Mouse (Mus musculus) heart, embryonic 16.5 days (tissue): ENCODE data around the gene Pram1. TPM values are rescaled to one million over a fixed set of nuclear protein-coding genes. Genes with fewer than 3 reads are reported as not detected.
"Not testable (repeated sequence)": the region's sequence is repeated elsewhere in the genome, so short reads cannot be mapped to it uniquely, and the experiment has no call there.

Experiments
- ATAC-seq: fragments of 200-750 bp; cut with Nextera tagmentation; replicated peaks from 2 replicates; pipeline ENCODE4 v1.8.0; 2017; ENCODE audit warnings: moderate number of reproducible peaks; ENCODE audit not compliant: insufficient read depth, low FRiP score; ENCODE audit errors: extremely low read depth
- H3K27ac ChIP-seq: fragments of 300-500 bp; sonication (generic); 2 replicates; pipeline ENCODE4 v1.5.1; 2014; ENCODE audit warnings: mild to moderate bottlenecking, low read length, control low read depth, moderate library complexity
- H3K27me3 ChIP-seq: fragments of 300-500 bp; sonication (generic); 2 replicates; pipeline ENCODE4 v1.6.1; 2014; ENCODE audit warnings: low read length, mixed read lengths; ENCODE audit not compliant: control insufficient read depth, insufficient read depth
- H3K36me3 ChIP-seq: fragments of 300-500 bp; sonication (generic); 2 replicates; pipeline ENCODE4 v1.6.1; 2014; ENCODE audit not compliant: control insufficient read depth, insufficient read depth
- H3K4me1 ChIP-seq: fragments of 300-500 bp; sonication (generic); 2 replicates; pipeline ENCODE4 v1.6.1; 2014; ENCODE audit warnings: low read length, mixed read lengths; ENCODE audit not compliant: control insufficient read depth, insufficient read depth
- H3K4me2 ChIP-seq: fragments of 300-500 bp; sonication (generic); 2 replicates; pipeline ENCODE4 v1.6.1; 2014; ENCODE audit warnings: low read depth, mild to moderate bottlenecking, control low read depth, low read length
- H3K4me3 ChIP-seq: fragments of 300-500 bp; sonication (generic); 2 replicates; pipeline ENCODE4 v1.5.1; 2014; ENCODE audit warnings: mild to moderate bottlenecking, control low read depth, low read length
- H3K9ac ChIP-seq: fragments of 300-500 bp; sonication (generic); 2 replicates; pipeline ENCODE4 v1.6.1; 2014; ENCODE audit warnings: low read length, control low read depth
- H3K9me3 ChIP-seq: fragments of 300-500 bp; sonication (generic); replicated peaks from 2 replicates; pipeline ENCODE4 v1.6.1; 2016; ENCODE audit warnings: low read length; ENCODE audit not compliant: control insufficient read depth
- WGBS: fragments of 180-500 bp; shearing (Covaris S2); extraction: QIAGEN DNeasy Blood & Tissue Kit; methylation state at CpG from one replicate; pipeline ENCODE4 v1.1.7; 2014; 5-methylcytosine and 5-hydroxymethylcytosine counted together
- polyA plus RNA-seq: library from polyadenylated mRNA; unstranded; fragments of >200 nt; fragmentation: Nextera tagmentation; extraction: Ambion mirVana; gene quantifications from 2 replicates; pipeline ENCODE4 v1.2.1, GENCODE M21; 2015

Pram1 gene
- 0.41 and 0.49 TPM in 2 replicates for polyA plus RNA-seq

DNA sequence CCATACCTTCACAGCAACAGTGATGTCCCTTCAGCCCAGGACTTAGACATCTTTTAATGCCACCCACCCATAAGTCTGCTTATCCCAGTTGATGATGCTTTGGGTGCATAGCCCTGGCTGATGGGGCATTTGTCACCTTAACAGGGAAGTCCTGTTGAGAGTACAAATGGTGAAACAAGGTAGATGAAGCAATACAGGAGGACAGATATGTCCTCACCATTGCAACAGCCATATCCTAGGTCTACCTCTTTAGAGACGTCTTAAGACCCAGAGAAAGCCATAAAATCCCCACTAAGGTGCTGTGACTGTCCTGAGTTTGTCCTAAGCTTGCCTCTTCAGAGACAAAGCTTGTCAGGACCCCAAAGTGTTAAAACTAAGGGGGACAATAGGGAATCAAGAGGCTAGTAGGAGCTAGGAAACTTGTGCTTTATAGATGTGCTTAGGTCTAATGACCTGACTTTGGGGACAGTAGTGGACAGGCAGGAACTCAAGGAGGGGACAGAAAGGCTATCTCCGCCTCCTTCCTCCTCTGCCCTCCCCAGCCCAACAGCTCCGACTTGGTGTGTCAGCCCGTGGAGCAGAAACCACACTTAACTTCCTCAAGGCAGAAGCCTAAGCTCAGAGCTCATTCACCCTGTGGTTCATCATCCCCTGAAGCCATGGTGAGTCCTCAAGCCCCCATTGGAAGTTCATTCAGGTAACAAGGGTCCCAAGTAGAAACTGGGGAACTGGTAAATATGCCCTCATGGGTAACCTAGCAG, at the start of gene Pram1:
Pram1 (plus strand) TSS at position 541 of the 761 bp plus-strand sequence.
- Histone ChIP-seq H3K4me3 (no peak within 1 kb of the TSS), H3K9me3 (no peaks in the 10 kb centered on the region), H3K27ac (no peak within 1 kb of the TSS), H3K9ac (no peak within 1 kb of the TSS), H3K4me1 (peaks cover 2% of the 10 kb centered on the region; the same call in 1 of the 2 replicates), H3K27me3 (no peaks in the 10 kb centered on the region), H3K4me2 (no peak within 1 kb of the TSS), H3K36me3 (peaks cover 2% of the 10 kb centered on the region; the same call in 1 of the 2 replicates)
- no peak for ATAC-seq
- 78% methylated on average over 4 of the region's 4 CpGs for WGBS

GRCm38 (mm10) chr17:33597271-33597670, 40.6 kb upstream of the Pram1 start:
- Histone ChIP-seq H3K4me2 (no peak overlapping the region), H3K9ac (no peak overlapping the region)
- ATAC-seq = no peak

GRCm38 (mm10) chr17:33598506-33598905, 39.4 kb upstream of the Pram1 start:
- no peak overlapping the region for H3K4me2 ChIP-seq
- no peak overlapping the region for H3K4me3 ChIP-seq
- H3K4me1 ChIP-seq = no peaks in the 10 kb centered on the region
- peaks cover 7% of the 10 kb centered on the region for H3K9me3 ChIP-seq
- H3K27me3 ChIP-seq = no peaks in the 10 kb centered on the region
- no peak for ATAC-seq
- H3K36me3 ChIP-seq = no peaks in the 10 kb centered on the region
- 89% methylated on average over 5 of the region's 5 CpGs for WGBS
- H3K9ac ChIP-seq = no peak overlapping the region
- H3K27ac ChIP-seq = no peak overlapping the region

More at GRCm38 (mm10) chr17:33597271-33597670, 40.6 kb upstream of the Pram1 start:
- H3K27ac ChIP-seq = no peak overlapping the region
- H3K9me3 ChIP-seq = peaks cover 7% of the 10 kb centered on the region
- H3K4me3 ChIP-seq = no peak overlapping the region
- no peaks in the 10 kb centered on the region for H3K27me3 ChIP-seq
- no peaks in the 10 kb centered on the region for H3K4me1 ChIP-seq
- H3K36me3 ChIP-seq = no peaks in the 10 kb centered on the region

GRCm38 (mm10) chr17:33599836-33600475, 37.9 kb upstream of the Pram1 start:
- H3K9ac ChIP-seq = no peak overlapping the region
- no peak overlapping the region for H3K4me3 ChIP-seq
- no peaks in the 10 kb centered on the region for H3K36me3 ChIP-seq
- no peaks in the 10 kb centered on the region for H3K27me3 ChIP-seq
- no peak for ATAC-seq
- H3K27ac ChIP-seq = no peak overlapping the region
- no peak overlapping the region for H3K4me2 ChIP-seq
- H3K4me1 ChIP-seq = no peaks in the 10 kb centered on the region
- WGBS = 83% methylated on average over 8 of the region's 8 CpGs
- peaks cover 7% of the 10 kb centered on the region for H3K9me3 ChIP-seq

GRCm38 (mm10) chr17:33600831-33601230, 37.0 kb upstream of the Pram1 start:
- Histone ChIP-seq H3K4me3 (no peak overlapping the region), H3K9ac (no peak overlapping the region), H3K4me1 (no peaks in the 10 kb centered on the region), H3K4me2 (no peak overlapping the region), H3K27ac (no peak overlapping the region), H3K27me3 (no peaks in the 10 kb centered on the region), H3K36me3 (no peaks in the 10 kb centered on the region), H3K9me3 (peaks cover 7% of the 10 kb centered on the region)
- ATAC-seq = no peak
- WGBS = 76% methylated on average over 3 of the region's 3 CpGs

DNA sequence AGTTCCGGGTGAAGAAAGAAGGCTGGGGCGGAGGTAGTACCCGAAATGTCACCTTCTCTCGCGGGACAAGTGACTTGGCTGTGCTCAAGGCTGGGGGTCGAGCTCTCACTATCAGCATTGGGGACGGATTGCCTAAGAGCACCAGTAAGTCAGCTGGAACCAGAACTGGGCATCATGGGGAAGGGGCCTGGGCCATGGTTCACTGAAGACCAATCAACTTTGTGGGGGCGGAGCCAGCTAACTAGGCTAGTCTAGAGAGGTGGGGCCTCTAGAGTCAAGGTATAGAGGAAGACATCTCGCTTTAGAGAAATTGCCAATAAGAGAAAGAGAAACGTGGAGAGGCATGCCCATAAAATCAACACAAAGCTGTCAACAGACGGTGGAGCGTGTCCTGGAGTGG, 35.9 kb upstream of the Pram1 start:
- no peaks in the 10 kb centered on the region for H3K4me1 ChIP-seq
- no peak overlapping the region for H3K9ac ChIP-seq
- peaks cover 7% of the 10 kb centered on the region for H3K9me3 ChIP-seq
- no peak overlapping the region for H3K4me2 ChIP-seq
- no peak overlapping the region for H3K27ac ChIP-seq
- no peaks in the 10 kb centered on the region for H3K36me3 ChIP-seq
- no peaks in the 10 kb centered on the region for H3K27me3 ChIP-seq
- no peak for ATAC-seq
- H3K4me3 ChIP-seq = no peak overlapping the region
- WGBS = 80% methylated on average over 12 of the region's 12 CpGs

DNA sequence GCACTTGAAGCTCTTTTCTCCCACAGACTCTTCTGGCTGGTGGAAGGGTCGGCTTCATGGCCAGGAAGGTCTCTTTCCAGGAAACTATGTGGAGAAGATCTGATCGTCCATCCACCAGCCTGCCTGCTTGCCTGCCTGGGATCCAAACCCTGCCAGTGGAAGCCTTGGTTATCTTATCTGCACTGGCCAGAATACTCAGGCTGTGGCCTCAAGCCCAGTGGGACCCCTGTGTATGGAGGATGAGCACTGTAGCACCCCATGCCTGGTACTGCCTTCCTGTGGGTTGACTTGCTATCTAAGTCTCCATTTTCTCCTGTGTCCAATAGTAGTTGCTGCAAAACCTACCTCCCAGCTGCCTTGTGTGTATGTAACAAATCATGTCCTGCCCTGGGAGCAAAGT, 30.6 kb upstream of the Pram1 start:
- no peaks in the 10 kb centered on the region for H3K27me3 ChIP-seq
- no peak overlapping the region for H3K4me3 ChIP-seq
- H3K36me3 ChIP-seq = no peaks in the 10 kb centered on the region
- H3K4me2 ChIP-seq = no peak overlapping the region
- no peak for ATAC-seq
- no peak overlapping the region for H3K27ac ChIP-seq
- H3K9ac ChIP-seq = no peak overlapping the region
- 56% methylated on average over 2 of the region's 2 CpGs for WGBS
- no peaks in the 10 kb centered on the region for H3K9me3 ChIP-seq
- H3K4me1 ChIP-seq = no peaks in the 10 kb centered on the region

DNA sequence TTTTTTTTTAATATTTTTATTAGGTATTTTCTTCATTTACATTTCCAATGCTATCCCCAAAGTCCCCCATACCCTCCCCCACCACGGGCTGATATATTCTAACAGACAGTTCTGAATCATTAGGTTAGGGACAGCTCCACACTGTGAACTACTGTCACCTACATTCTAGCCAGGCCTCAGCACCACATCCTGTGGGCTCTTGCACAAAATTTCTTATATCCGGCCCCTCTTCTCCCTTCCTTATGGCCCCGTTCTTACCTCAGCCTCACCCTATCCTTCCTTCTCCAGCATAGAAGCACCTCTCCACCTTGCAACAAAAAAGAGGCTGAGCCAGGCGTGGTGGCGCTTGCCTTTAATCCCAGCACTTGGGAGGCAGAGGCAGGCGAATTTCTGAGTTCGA, 27.3 kb upstream of the Pram1 start:
- H3K9me3 ChIP-seq = no peaks in the 10 kb centered on the region
- no peaks in the 10 kb centered on the region for H3K27me3 ChIP-seq
- no peak overlapping the region for H3K27ac ChIP-seq
- 79% methylated on average over 7 of the region's 7 CpGs for WGBS
- ATAC-seq = no peak
- H3K4me1 ChIP-seq = no peaks in the 10 kb centered on the region
- H3K36me3 ChIP-seq = no peaks in the 10 kb centered on the region
- H3K4me2 ChIP-seq = no peak overlapping the region
- no peak overlapping the region for H3K4me3 ChIP-seq
- no peak overlapping the region for H3K9ac ChIP-seq

DNA sequence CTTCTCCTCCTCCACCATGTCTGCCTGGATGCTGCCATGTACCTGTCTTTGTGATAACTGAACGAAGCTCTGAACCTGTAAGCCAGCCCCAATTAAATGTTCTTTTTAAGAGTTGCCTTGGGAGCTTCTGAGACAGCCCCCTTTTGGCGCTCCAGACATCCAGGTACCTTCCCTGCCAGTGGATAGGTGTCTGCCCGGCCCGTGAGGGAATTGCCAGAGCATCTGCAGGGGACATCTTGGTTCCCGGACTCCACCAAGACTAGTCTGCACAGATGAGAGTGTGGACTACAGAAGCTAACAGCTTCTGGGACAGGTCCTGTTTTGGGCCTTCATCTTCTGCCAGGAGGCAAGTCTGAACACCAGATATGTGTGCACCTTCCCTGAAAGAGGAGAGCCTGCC, 24.1 kb upstream of the Pram1 start:
- ATAC-seq, H3K9me3 ChIP-seq, H3K4me1 ChIP-seq: not testable (repeated sequence)

More for the DNA sequence above, 24.1 kb upstream of the Pram1 start:
- WGBS = 78% methylated on average over 5 of the region's 5 CpGs
- not testable (repeated sequence) for H3K9ac ChIP-seq, H3K4me3 ChIP-seq, H3K27ac ChIP-seq, H3K36me3 ChIP-seq, H3K27me3 ChIP-seq, H3K4me2 ChIP-seq
